Mouse (Mus musculus) bone marrow, adult 2 months (tissue): ENCODE results near the gene Rmi1. TPM values are rescaled to one million over a fixed set of nuclear protein-coding genes. Genes with fewer than 3 reads are reported as not detected.
"Not testable (repeated sequence)": the region's sequence is repeated elsewhere in the genome, so short reads cannot be mapped to it uniquely, and the experiment has no call there.

Experiments
- H3K27ac ChIP-seq: fragments of 200-500 bp; 2 replicates; pipeline ENCODE4 v1.5.1; 2012; ENCODE audit warnings: low read depth, mild to moderate bottlenecking, control low read depth, inconsistent platforms, low read length; ENCODE audit not compliant: control insufficient read depth, poor library complexity, insufficient read depth
- H3K4me1 ChIP-seq: fragments of 200-500 bp; 2 replicates; pipeline ENCODE4 v1.6.1; 2011; ENCODE audit warnings: low read length; ENCODE audit not compliant: control insufficient read depth, insufficient read depth
- H3K4me3 ChIP-seq: fragments of 200-500 bp; replicated peaks from 2 replicates; pipeline ENCODE3; 2011; ENCODE audit warnings: mild to moderate bottlenecking, low read depth, low read length, control low read depth; ENCODE audit not compliant: control insufficient read depth
- CTCF ChIP-seq: fragments of 200-500 bp; IDR thresholded peaks from 2 replicates; pipeline ENCODE4 v1.5.1; 2011; ENCODE audit warnings: low read length, control low read depth; ENCODE audit not compliant: control insufficient read depth, insufficient read depth
- POLR2A ChIP-seq: fragments of 200-500 bp; IDR thresholded peaks from 2 replicates; pipeline ENCODE4 v1.6.1; 2011; ENCODE audit warnings: low read depth, mild to moderate bottlenecking, control low read depth, low read length, borderline replicate concordance; ENCODE audit not compliant: control insufficient read depth
- WGBS: fragments of 180-500 bp; shearing (Covaris S2); methylation state at CpG from one replicate; pipeline ENCODE4 v1.1.7; 2018; 5-methylcytosine and 5-hydroxymethylcytosine counted together
- polyA plus RNA-seq: library from polyadenylated mRNA; stranded (reverse); fragments of >200 nt; gene quantifications from 2 replicates; pipeline ENCODE4 v1.2.4, GENCODE M21; 2011; ENCODE audit warnings: low replicate concordance; ENCODE audit not compliant: missing spikeins, insufficient read depth, insufficient read length

Rmi1 gene
- 17.3 and 21.2 TPM in 2 replicates for polyA plus RNA-seq

- Histone ChIP-seq H3K4me1 (no peaks in the 10 kb centered on the region; the same call in 1 of the 2 replicates), H3K4me3 (peak within 1 kb of the TSS; percentile 92), H3K27ac (peak within 1 kb of the TSS; percentile 99)
- under 1% methylated on average over 91 of the region's 91 CpGs for WGBS
- TF ChIP-seq POLR2A: peak; percentile 99
- TF ChIP-seq CTCF: peak; percentile 39; the same call in 1 of the 2 replicates
Measured at GRCm38 (mm10) chr13:58402003-58402743, at the start of gene Rmi1. Gene Rmi1, plus strand, starts transcription at chr13:58402248.

GRCm38 (mm10) chr13:58352996-58353395 lies 49.1 kb upstream of the Rmi1 start:
- H3K4me1 ChIP-seq: no peaks in the 10 kb centered on the region
- H3K27ac ChIP-seq: no peak overlapping the region
- no peak for TF ChIP-seq CTCF
- no peak for TF ChIP-seq POLR2A
- H3K4me3 ChIP-seq: no peak overlapping the region

- H3K27ac ChIP-seq: peak within 1 kb of the TSS; percentile 8; the same call in 1 of the 2 replicates
- no peak for TF ChIP-seq POLR2A
- peak within 1 kb of the TSS; percentile 57 for H3K4me3 ChIP-seq
- WGBS: 1% methylated on average over 80 of the region's 85 CpGs
- H3K4me1 ChIP-seq: peaks cover 2% of the 10 kb centered on the region
Measured at GRCm38 (mm10) chr13:58358629-58359303, 43.3 kb upstream of the Rmi1 start, which contains the start of gene Kif27. Gene Kif27, minus strand, starts transcription at chr13:58359122.

GRCm38 (mm10) chr13:58359304-58359653 lies 42.8 kb upstream of the Rmi1 start:
- WGBS: 23% methylated on average over 7 of the region's 7 CpGs
- Histone ChIP-seq H3K27ac (no peak overlapping the region), H3K4me1 (peaks cover 2% of the 10 kb centered on the region), H3K4me3 (peak overlapping the region; percentile 57)
- TF ChIP-seq POLR2A: no peak

- Histone ChIP-seq H3K27ac (no peak overlapping the region), H3K4me1 (no peaks in the 10 kb centered on the region), H3K4me3 (no peak overlapping the region)
- TF ChIP-seq CTCF (no peak), POLR2A (no peak)
- WGBS: 72% methylated on average over 8 of the region's 8 CpGs
Measured at GRCm38 (mm10) chr13:58364353-58365175, 37.5 kb upstream of the Rmi1 start.

GRCm38 (mm10) chr13:58365179-58365578 lies 36.9 kb upstream of the Rmi1 start:
- H3K27ac ChIP-seq, H3K4me3 ChIP-seq, H3K4me1 ChIP-seq: not testable (repeated sequence)
- 90% methylated on average over 8 of the region's 8 CpGs for WGBS

GRCm38 (mm10) chr13:58366373-58366772 lies 35.7 kb upstream of the Rmi1 start:
- Histone ChIP-seq H3K4me3 (no peak overlapping the region), H3K4me1 (no peaks in the 10 kb centered on the region), H3K27ac (no peak overlapping the region)
- 49% methylated on average over 3 of the region's 3 CpGs for WGBS
- TF ChIP-seq POLR2A: no peak

GRCm38 (mm10) chr13:58367641-58368040 lies 34.4 kb upstream of the Rmi1 start:
- WGBS: 52% methylated on average over 1 of the region's 1 CpGs
- Histone ChIP-seq H3K27ac (no peak overlapping the region), H3K4me1 (no peaks in the 10 kb centered on the region), H3K4me3 (no peak overlapping the region)
- no peak for TF ChIP-seq POLR2A
- no peak for TF ChIP-seq CTCF

- H3K27ac ChIP-seq: no peak overlapping the region
- TF ChIP-seq POLR2A: no peak
- H3K4me1 ChIP-seq: no peaks in the 10 kb centered on the region
- no peak overlapping the region for H3K4me3 ChIP-seq
- WGBS: 56% methylated on average over 4 of the region's 4 CpGs
Measured at GRCm38 (mm10) chr13:58368835-58369234, 33.2 kb upstream of the Rmi1 start.
